Mouse (Mus musculus) common myeloid progenitor, adult 5-6 weeks (primary cell): ENCODE measurements around the gene Lgals9. TPM values are rescaled to one million over a fixed set of nuclear protein-coding genes. Genes with fewer than 3 reads are reported as not detected.

Source experiments
- ATAC-seq: replicated peaks from 2 replicates; pipeline ENCODE4 v1.8.0; 2016; ENCODE audit warnings: low read depth, mild to moderate bottlenecking, moderate TSS enrichment, inconsistent platforms; ENCODE audit not compliant: poor library complexity, severe bottlenecking
- total RNA-seq: library from RNA; stranded (forward); fragments of 200-1000, 187-1606 nt; gene quantifications from 2 replicates; pipeline ENCODE4 v1.2.3, GENCODE M21; 2017

Lgals9 gene
- total RNA-seq, 1 experiment from 2014 or later: 146 TPM

- no peak for ATAC-seq
These were observed 50.4 kb downstream of the Lgals9 start for GRCm38 (mm10) chr11:78934307-78934706.

DNA sequence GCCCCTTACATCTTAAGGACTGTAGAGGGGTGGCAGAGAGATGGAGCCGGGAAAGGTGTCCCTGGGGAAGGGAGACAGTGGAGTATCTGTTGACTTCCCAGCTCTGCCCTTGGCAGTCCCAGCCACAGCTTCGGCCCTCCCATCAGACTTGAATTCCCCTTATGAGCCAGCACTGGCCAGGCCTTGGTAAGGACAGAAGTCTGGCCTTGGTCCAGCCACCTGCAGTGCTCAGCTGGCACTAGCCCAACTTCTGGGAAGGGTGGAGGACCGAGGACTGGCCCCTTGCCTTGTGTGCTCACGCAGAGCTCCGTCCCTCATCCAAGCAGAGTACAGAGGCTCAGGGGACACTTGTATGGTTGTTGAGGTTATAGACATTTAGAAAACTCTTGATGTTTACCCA, 55.4 kb downstream of the Lgals9 start:
- no peak for ATAC-seq

DNA sequence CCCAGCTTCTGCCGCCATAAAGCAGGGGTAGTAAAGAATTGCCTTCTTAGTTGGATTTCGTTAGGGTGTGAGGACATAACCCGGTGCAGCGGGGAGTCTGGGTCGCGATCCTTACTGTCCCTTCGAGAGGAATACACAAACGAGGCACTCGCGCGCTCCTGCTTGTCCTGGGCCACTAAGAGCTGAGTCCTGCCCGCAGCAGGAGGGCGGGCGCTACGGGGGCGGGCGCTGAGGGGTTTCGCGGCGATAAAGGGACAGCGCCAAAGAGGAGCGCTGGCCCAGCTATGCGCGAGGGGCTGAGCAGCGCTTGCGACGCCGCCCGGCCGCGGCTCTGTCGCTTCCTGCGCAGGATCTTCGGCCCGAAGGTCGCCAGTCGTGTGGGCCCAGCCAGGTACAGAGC, 59.8 kb downstream of the Lgals9 start:
- ATAC-seq: peak; percentile 54

DNA sequence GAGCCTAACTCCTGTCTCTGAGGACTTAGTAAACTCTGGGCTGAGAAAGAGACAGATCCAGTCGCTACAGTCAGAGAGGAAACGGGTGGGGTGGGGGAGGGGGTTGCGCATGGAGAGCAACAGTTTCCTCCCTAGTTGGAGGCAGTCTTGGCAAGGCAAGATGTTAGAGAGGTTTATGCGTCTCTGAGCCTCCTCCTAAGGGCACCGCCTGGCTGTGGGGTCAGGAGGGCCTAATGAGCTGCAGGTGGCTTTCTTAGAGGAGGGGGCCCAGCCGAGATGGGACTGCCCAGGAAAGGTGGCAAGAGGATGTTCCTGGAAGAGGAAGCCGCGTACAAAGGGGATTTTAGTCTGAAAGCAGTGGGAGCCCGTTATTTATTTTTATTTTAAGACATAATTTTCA, 60.6 kb downstream of the Lgals9 start:
- no peak for ATAC-seq

- ATAC-seq: peak; percentile 73
These were observed 61.9 kb downstream of the Lgals9 start for GRCm38 (mm10) chr11:78922678-78923407.

- no peak for ATAC-seq
These were observed 64.3 kb downstream of the Lgals9 start, which contains the start of gene Nos2 for GRCm38 (mm10) chr11:78920411-78920939. Nos2 (plus strand) TSS chr11:78920787.

DNA sequence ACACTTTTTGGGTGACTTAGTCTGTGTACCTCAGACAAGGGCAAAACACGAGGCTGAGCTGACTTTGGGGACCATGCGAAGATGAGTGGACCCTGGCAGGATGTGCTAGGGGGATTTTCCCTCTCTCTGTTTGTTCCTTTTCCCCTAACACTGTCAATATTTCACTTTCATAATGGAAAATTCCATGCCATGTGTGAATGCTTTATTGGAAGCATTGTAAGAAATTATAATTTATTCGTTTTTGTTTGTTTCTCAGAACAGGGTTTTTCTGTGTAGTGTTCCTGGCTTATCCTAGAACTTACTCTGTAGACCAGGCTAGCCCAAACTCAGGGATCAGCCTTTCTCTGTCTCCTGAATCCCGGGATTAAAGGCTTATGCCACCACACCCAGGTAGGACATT, 65.0 kb downstream of the Lgals9 start:
- no peak for ATAC-seq

DNA sequence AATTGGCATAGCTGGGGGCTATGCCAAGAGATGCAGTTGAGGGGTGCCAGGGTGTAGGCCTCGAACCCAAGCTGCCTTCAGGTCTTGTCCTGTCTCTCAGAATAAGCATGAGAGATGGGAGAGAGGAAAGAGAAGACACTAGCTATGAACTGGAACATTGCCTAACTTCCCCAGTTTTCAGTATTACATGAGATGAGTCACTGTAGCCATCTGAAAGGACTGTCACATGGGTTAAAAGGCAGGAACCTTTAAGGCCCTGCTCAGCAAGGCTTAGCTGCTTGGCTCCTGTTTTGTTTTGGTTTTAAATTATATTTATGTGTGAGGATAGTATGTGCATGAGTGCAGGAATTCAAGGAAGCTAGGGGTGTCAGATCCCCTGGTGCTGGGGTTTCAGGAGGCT, 68.3 kb downstream of the Lgals9 start:
- ATAC-seq: 0 out of 2 replicates have a peak, but pooled peaks have one; percentile 40

GRCm38 (mm10) chr11:78915473-78915872, 69.3 kb downstream of the Lgals9 start:
- peak; percentile 59 for ATAC-seq

Other genes starting within 250 kb of the Lgals9 start
- 31.2 and 31.9 TPM in 2 replicates for gene Ccnq, start 233.2 kb downstream of the Lgals9 start, total RNA-seq
- 26.8 and 55.2 TPM in 2 replicates for gene Lyrm9, start 158.4 kb downstream of the Lgals9 start, total RNA-seq
- not detected in 2 replicates for gene Nos2, start 64.2 kb downstream of the Lgals9 start, total RNA-seq
- gene Ksr1, start 161.5 kb upstream of the Lgals9 start, total RNA-seq: 7.4 and 7.9 TPM in 2 replicates